Mouse (Mus musculus) urinary bladder, postnatal 4 days (tissue): ENCODE data around the gene Vmn1r72.
"Not testable (repeated sequence)": the region's sequence is repeated elsewhere in the genome, so short reads cannot be mapped to it uniquely, and the experiment has no call there.

Experiments used
- DNase-seq, 2 experiments: peaks; one replicate each; pipeline ENCODE4 v3.0.0; 2021 to 2022; ENCODE audit warnings: low spot score in 2 of 2

Gene Vmn1r72

GRCm38 (mm10) chr7:11680047-11680446, at the start of gene Vmn1r72:
Vmn1r72 (minus strand) TSS chr7:11680147.
- DNase-seq: not testable (repeated sequence)

- DNase-seq: not testable (repeated sequence)
Measured at GRCm38 (mm10) chr7:11617082-11617481, 62.9 kb downstream of the Vmn1r72 start.
